Mouse (Mus musculus): ENCODE measurements at regions not wholly inside any gene's neighbourhood (a gene's known extent, or its start where the extent isn't known, plus 50 kb on each side); places are given as distances from the start of the nearest gene placed in this dataset.

DNA sequence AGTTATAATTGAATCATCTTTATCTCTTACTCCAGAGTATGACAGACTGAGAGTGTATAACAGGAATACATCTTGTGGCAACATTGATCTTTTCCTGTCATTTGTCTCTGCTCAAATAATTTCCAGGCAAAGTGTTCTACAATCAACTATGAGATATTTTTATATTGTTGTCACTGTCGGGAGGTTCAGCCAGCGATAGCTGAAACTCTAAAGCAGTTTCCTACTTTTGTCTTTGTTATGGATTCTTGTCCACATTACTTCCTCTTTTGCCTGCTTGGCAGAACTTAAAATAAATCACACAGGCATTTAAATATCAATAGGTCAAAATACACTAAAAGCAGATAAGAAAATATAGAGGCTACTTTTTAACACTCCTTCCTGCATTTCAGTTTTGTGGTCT lies 820.2 kb downstream of the Robo2 start:
- Histone ChIP-seq H3K9ac (replicated peaks) (no peak overlapping the region), H3K27ac (no peak overlapping the region), H3K4me3 (ENCODE audit: insufficient read depth in 1 of 2, low read depth in 2 of 2, low read length in 2 of 2) (no peak overlapping the region), H3K36me3 (replicated peaks; ENCODE audit: control insufficient read depth, insufficient read depth, low read depth) (no peaks in the 10 kb centered on the region), H3K27me3 (ENCODE audit: control insufficient read depth, insufficient read depth, low read length) (no peaks in the 10 kb centered on the region), H3K9me3 (ENCODE audit: control insufficient read depth, low read length) (no peaks in the 10 kb centered on the region), H3K4me1 (replicated peaks; ENCODE audit: control insufficient read depth in 2 of 2, insufficient read depth in 2 of 2, low read length in 1 of 2) (no peaks in the 10 kb centered on the region), H3K4me2 (ENCODE audit: low read depth) (no peak overlapping the region)
- WGBS (ENCODE audit: insufficient replicate concordance): 19% methylated on average over 2 of the region's 2 CpGs
- ATAC-seq (ENCODE audit: insufficient read depth): no peak
- DNase-seq (ENCODE audit: low read depth in 3 of 3, low spot score in 3 of 3): no peak
- TF ChIP-seq CTCF (IDR thresholded peaks at IDR 0.05; ENCODE audit: low read depth) (no peak), EP300 (IDR thresholded peaks at IDR 0.05; ENCODE audit: low read depth) (no peak)

DNA sequence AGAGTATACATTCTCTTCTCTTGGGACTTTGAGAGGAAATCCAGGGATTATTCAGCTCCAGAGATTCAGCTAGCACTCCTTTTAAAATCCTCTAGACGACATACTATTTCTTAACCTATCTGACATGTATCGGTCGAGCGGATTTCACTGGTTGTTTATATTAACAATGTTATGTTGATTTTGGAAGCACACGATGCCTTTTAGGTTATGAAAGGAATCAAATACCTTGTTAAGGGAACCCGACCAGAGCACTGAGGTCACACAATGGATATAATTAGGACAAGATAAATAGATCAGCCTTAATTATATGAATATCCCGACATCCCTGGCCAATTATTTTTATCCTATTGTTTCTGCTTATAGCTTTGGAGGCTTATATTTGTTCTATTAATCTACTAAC lies 850.4 kb downstream of the Robo2 start:
- no peaks in the 10 kb centered on the region for H3K27me3 ChIP-seq (ENCODE audit: control insufficient read depth, insufficient read depth, low read length)
- no peak for ATAC-seq (ENCODE audit: insufficient read depth)
- TF ChIP-seq CTCF (IDR thresholded peaks at IDR 0.05; ENCODE audit: low read depth): no peak
- no peak for TF ChIP-seq EP300 (IDR thresholded peaks at IDR 0.05; ENCODE audit: low read depth)
- WGBS (ENCODE audit: insufficient replicate concordance): 64% methylated on average over 7 of the region's 7 CpGs
- DNase-seq (ENCODE audit: low read depth in 3 of 3, low spot score in 3 of 3): no peak
- H3K9me3 ChIP-seq (ENCODE audit: control insufficient read depth, low read length): no peaks in the 10 kb centered on the region
- no peak overlapping the region for H3K9ac ChIP-seq (replicated peaks)
- no peaks in the 10 kb centered on the region for H3K4me1 ChIP-seq (replicated peaks; ENCODE audit: control insufficient read depth in 2 of 2, insufficient read depth in 2 of 2, low read length in 1 of 2)
- H3K4me3 ChIP-seq (ENCODE audit: insufficient read depth in 1 of 2, low read depth in 2 of 2, low read length in 2 of 2): no peak overlapping the region
- H3K27ac ChIP-seq: no peak overlapping the region
- no peaks in the 10 kb centered on the region for H3K36me3 ChIP-seq (replicated peaks; ENCODE audit: control insufficient read depth, insufficient read depth, low read depth)
- no peak overlapping the region for H3K4me2 ChIP-seq (ENCODE audit: low read depth)

DNA sequence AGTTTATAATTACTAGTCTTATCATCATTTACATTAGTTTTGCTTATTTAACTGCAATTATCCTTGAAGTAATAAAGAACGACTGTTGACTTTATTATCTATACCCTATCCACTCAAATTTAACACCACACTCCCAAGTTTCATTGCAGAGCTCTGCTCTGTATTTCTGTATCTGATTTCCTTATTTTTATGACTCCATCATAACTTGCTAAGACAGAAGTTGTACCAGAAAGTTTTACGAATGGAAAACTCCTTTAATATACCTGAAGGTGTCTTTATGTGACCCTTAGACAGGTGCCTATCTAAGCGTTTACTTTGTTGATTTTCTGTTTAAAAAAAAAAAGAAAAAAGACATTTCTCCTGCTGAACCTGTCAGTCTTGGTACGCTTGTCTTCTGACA lies 854.7 kb downstream of the Robo2 start:
- DNase-seq (ENCODE audit: low read depth in 3 of 3, low spot score in 3 of 3) (no peak), ATAC-seq (ENCODE audit: insufficient read depth) (no peak)
- no peaks in the 10 kb centered on the region for H3K4me1 ChIP-seq (replicated peaks; ENCODE audit: control insufficient read depth in 2 of 2, insufficient read depth in 2 of 2, low read length in 1 of 2)
- WGBS (ENCODE audit: insufficient replicate concordance): 65% methylated on average over 4 of the region's 4 CpGs
- no peak overlapping the region for H3K4me3 ChIP-seq (ENCODE audit: insufficient read depth in 1 of 2, low read depth in 2 of 2, low read length in 2 of 2)
- H3K27me3 ChIP-seq (ENCODE audit: control insufficient read depth, insufficient read depth, low read length): no peaks in the 10 kb centered on the region
- H3K36me3 ChIP-seq (replicated peaks; ENCODE audit: control insufficient read depth, insufficient read depth, low read depth): no peaks in the 10 kb centered on the region
- no peaks in the 10 kb centered on the region for H3K9me3 ChIP-seq (ENCODE audit: control insufficient read depth, low read length)
- H3K4me2 ChIP-seq (ENCODE audit: low read depth): no peak overlapping the region
- H3K9ac ChIP-seq (replicated peaks): no peak overlapping the region
- no peak overlapping the region for H3K27ac ChIP-seq
- no peak for TF ChIP-seq CTCF (IDR thresholded peaks at IDR 0.05; ENCODE audit: low read depth)
- no peak for TF ChIP-seq EP300 (IDR thresholded peaks at IDR 0.05; ENCODE audit: low read depth)

DNA sequence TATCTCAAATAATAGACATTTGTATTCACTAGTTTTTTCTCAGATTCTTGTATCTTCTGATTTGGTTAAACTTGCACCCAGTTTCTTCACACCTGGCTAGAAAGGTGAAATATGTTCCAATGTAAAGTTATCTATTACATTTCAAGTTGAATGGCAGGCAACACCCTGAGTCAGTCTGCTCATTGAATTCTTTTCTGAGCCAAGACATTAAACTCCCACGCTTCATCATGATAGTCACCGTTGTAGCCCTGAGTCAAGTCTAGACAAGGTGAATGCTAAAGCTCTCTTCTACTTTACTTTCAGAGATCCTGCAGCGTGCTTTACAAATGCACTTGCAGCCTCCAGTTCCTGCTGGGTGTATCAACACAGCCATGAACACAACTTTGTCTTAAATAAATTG lies 868.0 kb downstream of the Robo2 start:
- H3K9ac ChIP-seq (replicated peaks): no peak overlapping the region
- H3K9me3 ChIP-seq (ENCODE audit: control insufficient read depth, low read length): no peaks in the 10 kb centered on the region
- DNase-seq (ENCODE audit: low read depth in 3 of 3, low spot score in 3 of 3): no peak
- WGBS (ENCODE audit: insufficient replicate concordance): 68% methylated on average over 3 of the region's 3 CpGs
- no peak overlapping the region for H3K4me2 ChIP-seq (ENCODE audit: low read depth)
- H3K4me1 ChIP-seq (replicated peaks; ENCODE audit: control insufficient read depth in 2 of 2, insufficient read depth in 2 of 2, low read length in 1 of 2): no peaks in the 10 kb centered on the region
- no peak overlapping the region for H3K27ac ChIP-seq
- no peaks in the 10 kb centered on the region for H3K36me3 ChIP-seq (replicated peaks; ENCODE audit: control insufficient read depth, insufficient read depth, low read depth)
- H3K27me3 ChIP-seq (ENCODE audit: control insufficient read depth, insufficient read depth, low read length): no peaks in the 10 kb centered on the region
- ATAC-seq (ENCODE audit: insufficient read depth): no peak
- TF ChIP-seq CTCF (IDR thresholded peaks at IDR 0.05; ENCODE audit: low read depth) (no peak), EP300 (IDR thresholded peaks at IDR 0.05; ENCODE audit: low read depth) (no peak)
- no peak overlapping the region for H3K4me3 ChIP-seq (ENCODE audit: insufficient read depth in 1 of 2, low read depth in 2 of 2, low read length in 2 of 2)

DNA sequence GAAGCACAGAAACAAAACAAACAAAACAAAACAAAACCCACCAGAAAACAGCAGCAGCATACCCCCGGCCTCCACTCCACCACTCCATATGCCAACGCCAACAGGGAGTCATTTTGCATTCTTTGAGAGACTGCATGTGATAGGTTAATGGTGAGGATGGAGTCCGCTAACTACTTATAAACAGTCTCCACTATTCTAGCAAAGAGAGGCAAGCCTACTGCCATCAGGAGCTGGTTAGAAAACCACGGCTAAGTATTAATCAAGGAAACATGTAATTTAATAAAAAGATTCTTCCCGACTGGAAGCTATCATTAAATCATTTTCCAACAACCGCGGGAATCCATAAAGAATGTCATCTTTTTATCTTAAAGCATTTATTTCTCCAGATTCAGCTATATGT lies 873.6 kb downstream of the Robo2 start:
- TF ChIP-seq CTCF (IDR thresholded peaks at IDR 0.05; ENCODE audit: low read depth) (no peak), EP300 (IDR thresholded peaks at IDR 0.05; ENCODE audit: low read depth) (no peak)
- no peak overlapping the region for H3K4me2 ChIP-seq (ENCODE audit: low read depth)
- no peaks in the 10 kb centered on the region for H3K4me1 ChIP-seq (replicated peaks; ENCODE audit: control insufficient read depth in 2 of 2, insufficient read depth in 2 of 2, low read length in 1 of 2)
- H3K27me3 ChIP-seq (ENCODE audit: control insufficient read depth, insufficient read depth, low read length): no peaks in the 10 kb centered on the region
- H3K27ac ChIP-seq: no peak overlapping the region
- DNase-seq (ENCODE audit: low read depth in 3 of 3, low spot score in 3 of 3) (no peak), ATAC-seq (ENCODE audit: insufficient read depth) (no peak)
- H3K9me3 ChIP-seq (ENCODE audit: control insufficient read depth, low read length): no peaks in the 10 kb centered on the region
- H3K4me3 ChIP-seq (ENCODE audit: insufficient read depth in 1 of 2, low read depth in 2 of 2, low read length in 2 of 2): no peak overlapping the region
- H3K36me3 ChIP-seq (replicated peaks; ENCODE audit: control insufficient read depth, insufficient read depth, low read depth): no peaks in the 10 kb centered on the region
- 74% methylated on average over 7 of the region's 7 CpGs for WGBS (ENCODE audit: insufficient replicate concordance)
- no peak overlapping the region for H3K9ac ChIP-seq (replicated peaks)

All from liver, embryonic 14.5 days (tissue).